Mouse (Mus musculus) C2C12 (cell line): ENCODE results near the gene Stra8. TPM values are rescaled to one million over a fixed set of nuclear protein-coding genes. Genes with fewer than 3 reads are reported as not detected.

Source experiments
- H3K27me3 ChIP-seq: one replicate; pipeline ENCODE4 v1.6.1; 2011; ENCODE audit not compliant: control insufficient read depth, insufficient read depth, insufficient read length
- H3K36me3 ChIP-seq: one replicate; pipeline ENCODE4 v1.6.1; 2011; ENCODE audit not compliant: control insufficient read depth, insufficient read depth
- H3K4me3 ChIP-seq: one replicate; pipeline ENCODE4 v1.5.1; 2011; ENCODE audit warnings: mild to moderate bottlenecking, control low read depth; ENCODE audit not compliant: poor library complexity, insufficient read depth, severe bottlenecking
- H3K79me2 ChIP-seq: one replicate; pipeline ENCODE4 v1.6.1; 2011; ENCODE audit not compliant: control insufficient read depth, insufficient read depth
- H3K79me3 ChIP-seq: one replicate; pipeline ENCODE4 v1.6.1; 2011; ENCODE audit warnings: low read depth, control low read depth
- H3ac ChIP-seq: one replicate; pipeline ENCODE3; 2011; ENCODE audit warnings: low read depth; ENCODE audit not compliant: control insufficient read depth, insufficient read length
- CEBPB ChIP-seq: IDR thresholded peaks from one replicate; pipeline ENCODE4 v1.6.1; 2011; ENCODE audit warnings: low read depth, mild to moderate bottlenecking, control low read depth, moderate library complexity
- CTCF ChIP-seq: IDR thresholded peaks from one replicate; pipeline ENCODE4 v1.5.1; 2011; ENCODE audit not compliant: control insufficient read depth, insufficient read depth, insufficient read length
- FOSL1 ChIP-seq: IDR thresholded peaks from one replicate; pipeline ENCODE4 v1.8.0; 2011; ENCODE audit warnings: mild to moderate bottlenecking, low read length; ENCODE audit not compliant: poor library complexity, insufficient read depth, severe bottlenecking
- MAX ChIP-seq: IDR thresholded peaks from one replicate; pipeline ENCODE4 v1.6.1; 2011; ENCODE audit warnings: mild to moderate bottlenecking, control low read depth
- MYOD1 ChIP-seq: IDR thresholded peaks from one replicate; pipeline ENCODE4 v1.6.1; 2011; ENCODE audit warnings: low read depth; ENCODE audit not compliant: control insufficient read depth, insufficient read length
- MYOG ChIP-seq: IDR thresholded peaks from one replicate; pipeline ENCODE4 v1.6.1; 2011; ENCODE audit not compliant: control insufficient read depth, insufficient read length; ENCODE audit errors: extremely low read depth
- USF1 ChIP-seq: IDR thresholded peaks from one replicate; pipeline ENCODE4 v1.6.1; 2011; ENCODE audit warnings: low read depth, mild to moderate bottlenecking, control low read depth, moderate library complexity
- polyA plus RNA-seq: library from polyadenylated mRNA; unstranded; fragments of >200 nt; fragmentation: generic; extraction: Trizol; gene quantifications from one replicate; pipeline ENCODE4 v1.2.1, GENCODE M21; 2012; ENCODE audit warnings: missing spikeins

Gene Stra8
- polyA plus RNA-seq, 1 experiment, result not detected

DNA sequence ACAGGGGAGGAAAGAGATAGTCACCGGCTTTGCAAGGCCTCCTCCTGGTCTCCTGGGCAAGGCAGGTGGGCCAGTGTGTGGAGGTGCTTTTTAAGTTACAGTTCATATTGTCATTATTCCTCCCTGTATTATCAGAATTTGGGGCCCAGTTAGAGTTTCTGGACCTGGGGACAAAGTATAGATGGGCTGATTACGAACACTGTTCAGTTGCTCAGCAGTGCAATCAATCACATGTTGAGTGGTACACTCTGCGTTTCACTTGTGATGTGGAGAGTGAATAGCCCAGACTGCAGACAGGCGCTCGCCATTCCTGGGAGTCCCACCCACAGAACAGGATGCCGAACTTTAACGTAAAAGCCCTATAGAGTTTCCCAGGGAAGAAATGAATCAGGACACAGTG, 35.2 kb upstream of the Stra8 start:
- Histone ChIP-seq H3ac (no peak overlapping the region), H3K36me3 (peaks cover 28% of the 10 kb centered on the region), H3K27me3 (no peaks in the 10 kb centered on the region), H3K4me3 (no peak overlapping the region), H3K79me2 (no peaks in the 10 kb centered on the region), H3K79me3 (no peaks in the 10 kb centered on the region)
- TF ChIP-seq CEBPB, result no peak
- TF ChIP-seq USF1, result no peak
- TF ChIP-seq MYOG, result no peak
- TF ChIP-seq MYOD1, result no peak

DNA sequence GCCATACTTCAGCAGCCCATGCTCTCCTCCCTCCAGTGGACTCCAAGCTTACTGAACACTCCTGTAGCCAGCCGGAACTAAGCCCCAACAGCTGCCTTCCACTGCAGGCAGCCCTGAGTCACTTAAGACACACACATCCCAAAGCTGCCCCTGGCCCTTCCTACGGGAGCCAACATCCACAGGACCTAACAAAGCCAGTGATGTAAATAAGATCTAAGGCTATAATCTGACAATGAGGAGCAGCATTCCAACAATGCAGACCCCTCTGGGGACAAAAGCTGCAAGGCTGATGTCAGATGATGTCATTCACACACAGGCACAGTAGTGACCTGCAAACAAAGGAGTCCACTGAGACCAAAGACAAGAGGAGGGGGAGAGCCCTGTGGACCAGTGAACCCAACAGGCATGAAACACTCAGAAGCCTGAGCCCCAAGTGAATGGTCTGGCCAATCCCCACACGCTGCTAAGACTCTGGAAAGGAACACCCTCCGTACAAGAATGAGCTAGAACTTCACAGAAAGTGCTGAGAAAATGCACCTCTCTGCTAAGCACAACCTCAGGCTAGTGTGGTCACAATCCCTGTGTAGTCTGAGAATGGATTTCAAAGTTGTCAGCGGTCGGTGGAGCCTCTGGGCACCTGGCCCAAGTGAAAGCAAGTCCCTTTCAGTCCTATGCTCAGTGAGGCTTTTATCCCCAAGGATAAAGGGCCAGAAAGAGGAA, 32.7 kb upstream of the Stra8 start:
- no peaks in the 10 kb centered on the region for H3K79me3 ChIP-seq
- H3K36me3 ChIP-seq, result peaks cover 13% of the 10 kb centered on the region
- H3ac ChIP-seq, result no peak overlapping the region
- no peak for TF ChIP-seq USF1
- TF ChIP-seq MYOD1, result no peak
- no peak for TF ChIP-seq MAX
- TF ChIP-seq CTCF, result no peak
- no peak for TF ChIP-seq MYOG
- no peak for TF ChIP-seq FOSL1
- no peak for TF ChIP-seq CEBPB
- no peaks in the 10 kb centered on the region for H3K79me2 ChIP-seq
- no peak overlapping the region for H3K4me3 ChIP-seq
- no peaks in the 10 kb centered on the region for H3K27me3 ChIP-seq

GRCm38 (mm10) chr6:34889185-34889584, 30.8 kb upstream of the Stra8 start:
- Histone ChIP-seq H3K79me2 (no peaks in the 10 kb centered on the region), H3K79me3 (no peaks in the 10 kb centered on the region), H3K36me3 (peaks cover 10% of the 10 kb centered on the region), H3K27me3 (no peaks in the 10 kb centered on the region), H3ac (no peak overlapping the region), H3K4me3 (no peak overlapping the region)
- TF ChIP-seq CTCF, result no peak
- no peak for TF ChIP-seq FOSL1
- no peak for TF ChIP-seq MYOD1
- no peak for TF ChIP-seq MYOG
- TF ChIP-seq USF1, result no peak
- no peak for TF ChIP-seq CEBPB
- no peak for TF ChIP-seq MAX

DNA sequence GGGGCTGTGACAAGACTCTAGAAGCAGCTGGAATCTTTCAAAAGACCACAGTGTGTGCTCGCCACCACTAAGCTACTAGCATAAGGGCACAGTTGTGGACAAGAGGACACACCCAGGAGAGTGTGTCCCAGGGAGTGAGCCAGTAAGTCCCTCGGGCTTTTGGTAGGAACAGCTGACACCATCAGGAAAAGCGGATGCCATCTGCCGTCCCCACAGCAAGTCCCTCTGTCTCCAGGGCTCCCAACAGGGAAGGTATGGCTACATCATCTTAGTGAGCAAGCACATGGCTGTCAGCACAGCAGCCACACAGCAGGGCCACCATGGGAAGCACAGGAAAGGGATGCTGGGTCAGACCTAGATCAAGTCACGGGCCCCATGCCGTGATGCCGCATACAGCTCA, 24.4 kb upstream of the Stra8 start:
- TF ChIP-seq FOSL1, result no peak
- no peak for TF ChIP-seq CTCF
- no peak for TF ChIP-seq CEBPB
- TF ChIP-seq MYOG, result no peak
- TF ChIP-seq USF1, result no peak
- TF ChIP-seq MAX, result no peak
- TF ChIP-seq MYOD1, result no peak
- H3ac ChIP-seq, result no peak overlapping the region
- no peaks in the 10 kb centered on the region for H3K79me3 ChIP-seq
- no peak overlapping the region for H3K4me3 ChIP-seq
- peaks cover 29% of the 10 kb centered on the region for H3K36me3 ChIP-seq
- H3K27me3 ChIP-seq, result no peaks in the 10 kb centered on the region
- no peaks in the 10 kb centered on the region for H3K79me2 ChIP-seq

DNA sequence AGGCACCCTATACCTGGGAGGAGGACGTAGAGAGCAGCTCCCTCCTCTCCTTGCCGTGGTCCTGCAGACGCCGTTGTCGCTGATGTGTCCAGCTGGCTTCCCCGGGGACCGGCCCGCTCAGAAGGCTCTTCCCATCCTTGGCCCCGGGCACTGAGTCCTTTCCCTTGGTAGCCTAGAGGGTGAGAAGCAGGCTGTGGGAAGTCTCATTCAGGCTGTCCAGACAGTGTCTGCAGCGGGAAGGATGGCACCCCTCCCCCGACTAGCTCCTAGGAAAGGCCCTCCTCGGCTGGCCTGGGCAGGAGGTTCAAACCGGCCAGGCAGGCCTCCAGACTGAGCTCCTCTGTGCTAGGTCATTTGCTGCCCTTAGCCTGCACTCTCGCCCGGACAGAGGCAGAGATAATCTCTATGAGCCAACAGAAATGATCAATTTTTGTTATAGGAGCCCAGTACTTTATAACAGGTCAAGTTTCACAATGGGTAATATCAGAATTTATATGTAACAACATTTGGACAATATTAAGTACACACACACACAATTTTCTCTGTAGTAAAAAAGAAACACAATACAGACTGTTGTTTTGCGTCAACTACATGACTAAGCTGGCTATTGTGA, 23.7 kb upstream of the Stra8 start:
- no peak overlapping the region for H3ac ChIP-seq
- H3K27me3 ChIP-seq, result no peaks in the 10 kb centered on the region
- no peak overlapping the region for H3K4me3 ChIP-seq
- no peaks in the 10 kb centered on the region for H3K79me3 ChIP-seq
- peaks cover 29% of the 10 kb centered on the region for H3K36me3 ChIP-seq
- no peak for TF ChIP-seq CTCF
- TF ChIP-seq MYOD1, result no peak
- TF ChIP-seq MAX, result no peak
- no peak for TF ChIP-seq FOSL1
- no peak for TF ChIP-seq USF1
- no peak for TF ChIP-seq CEBPB
- TF ChIP-seq MYOG, result no peak
- no peaks in the 10 kb centered on the region for H3K79me2 ChIP-seq

DNA sequence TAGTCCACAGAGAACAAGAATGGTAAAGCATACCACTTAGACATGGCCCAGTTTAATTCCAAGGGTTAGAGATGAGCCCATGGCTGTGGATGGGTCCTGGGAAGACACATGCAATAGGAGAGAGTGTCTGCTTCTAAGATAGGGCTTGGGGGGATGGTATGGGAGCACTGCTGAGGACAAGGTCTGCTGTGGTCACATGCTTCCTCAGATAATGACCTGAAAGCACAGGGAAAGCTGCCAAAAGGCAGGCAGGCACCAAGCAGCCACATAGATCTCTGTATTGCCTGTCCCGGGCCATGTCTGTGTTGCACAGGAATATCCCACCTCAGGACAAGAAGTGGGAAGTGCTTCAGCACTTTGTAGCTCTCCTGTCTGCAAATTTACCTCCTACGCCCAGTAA, 20.8 kb upstream of the Stra8 start:
- H3K79me2 ChIP-seq, result no peaks in the 10 kb centered on the region
- H3K4me3 ChIP-seq, result no peak overlapping the region
- peaks cover 27% of the 10 kb centered on the region for H3K36me3 ChIP-seq
- no peak for TF ChIP-seq MAX
- TF ChIP-seq CEBPB, result no peak
- no peak for TF ChIP-seq FOSL1
- TF ChIP-seq MYOD1, result no peak
- no peaks in the 10 kb centered on the region for H3K27me3 ChIP-seq
- H3K79me3 ChIP-seq, result no peaks in the 10 kb centered on the region
- no peak overlapping the region for H3ac ChIP-seq
